Mouse (Mus musculus) c-Kit-negative CD71-positive TER-119-positive erythroid progenitor cells, embryonic 14.5 days (primary cell): Measurements from ENCODE around the gene Rb1.

ENCODE experiments used
- DNase-seq: peaks from one replicate; pipeline ENCODE4 v3.0.0-alpha.2; 2013; ENCODE audit warnings: low read depth, low spot score

Rb1 gene

GRCm38 (mm10) chr14:73336316-73337080 is 10.9 kb upstream of the Rb1 start:
- no peak for DNase-seq

GRCm38 (mm10) chr14:73334926-73335805 is 9.5 kb upstream of the Rb1 start:
- DNase-seq: no peak

- no peak for DNase-seq
Observed at GRCm38 (mm10) chr14:73333880-73334279, 8.3 kb upstream of the Rb1 start.

- no peak for DNase-seq
Observed at GRCm38 (mm10) chr14:73331386-73331785, 5.8 kb upstream of the Rb1 start.

GRCm38 (mm10) chr14:73329871-73330270 is 4.2 kb upstream of the Rb1 start:
- no peak for DNase-seq

- DNase-seq: no peak
Observed at GRCm38 (mm10) chr14:73326511-73326910, 889 bp upstream of the Rb1 start.

- no peak for DNase-seq
Observed at GRCm38 (mm10) chr14:73324634-73325455, 777 bp downstream of the Rb1 start.

GRCm38 (mm10) chr14:73323965-73324364 is 1.7 kb downstream of the Rb1 start:
- no peak for DNase-seq

GRCm38 (mm10) chr14:73322142-73322541 is 3.5 kb downstream of the Rb1 start:
- DNase-seq: no peak

GRCm38 (mm10) chr14:73316933-73317332 is 8.7 kb downstream of the Rb1 start:
- DNase-seq: no peak

GRCm38 (mm10) chr14:73313864-73314263 is 11.8 kb downstream of the Rb1 start:
- DNase-seq: no peak

- no peak for DNase-seq
Observed at GRCm38 (mm10) chr14:73313396-73313795, 12.2 kb downstream of the Rb1 start.

GRCm38 (mm10) chr14:73312909-73313308 is 12.7 kb downstream of the Rb1 start:
- DNase-seq: no peak

- DNase-seq: no peak
Observed at GRCm38 (mm10) chr14:73307490-73307889, 18.1 kb downstream of the Rb1 start.

GRCm38 (mm10) chr14:73303193-73303592 is 22.4 kb downstream of the Rb1 start:
- DNase-seq: no peak

- DNase-seq: no peak
Observed at GRCm38 (mm10) chr14:73301856-73302255, 23.8 kb downstream of the Rb1 start.

- DNase-seq: no peak
Observed at GRCm38 (mm10) chr14:73295512-73295911, 30.1 kb downstream of the Rb1 start.

GRCm38 (mm10) chr14:73293616-73294015 is 32.0 kb downstream of the Rb1 start:
- DNase-seq: no peak

- DNase-seq: no peak
Observed at GRCm38 (mm10) chr14:73292434-73292833, 33.2 kb downstream of the Rb1 start.

GRCm38 (mm10) chr14:73289915-73290314 is 35.7 kb downstream of the Rb1 start:
- no peak for DNase-seq

- no peak for DNase-seq
Observed at GRCm38 (mm10) chr14:73280996-73281395, 44.6 kb downstream of the Rb1 start.

- DNase-seq: no peak
Observed at GRCm38 (mm10) chr14:73279096-73279495, 46.5 kb downstream of the Rb1 start.
